Mouse (Mus musculus) limb, embryonic 15.5 days (tissue): ENCODE measurements around the gene Rif1. TPM values are rescaled to one million over a fixed set of nuclear protein-coding genes. Genes with fewer than 3 reads are reported as not detected.

Source experiments
- polyA plus RNA-seq: library from polyadenylated mRNA; unstranded; fragments of >200 nt; fragmentation: Nextera tagmentation; extraction: Ambion mirVana; gene quantifications from 2 replicates; pipeline ENCODE4 v1.2.1, GENCODE M21; 2015

The Rif1 gene
- polyA plus RNA-seq, 1 experiment from 2014 or later, result 29.9 TPM

Other genes with a start within 250 kb of the Rif1 start
- gene Rbm43, start 137.7 kb upstream of the Rif1 start, polyA plus RNA-seq, result 16.4 and 17.6 TPM in 2 replicates
- gene Nmi, start 99.3 kb upstream of the Rif1 start, polyA plus RNA-seq, result 12.1 and 13.8 TPM in 2 replicates
- gene Tnfaip6, start 34.8 kb upstream of the Rif1 start, polyA plus RNA-seq, result 46.7 and 52.5 TPM in 2 replicates